Mouse (Mus musculus): ENCODE data around the gene Kcnmb3.

Gene Kcnmb3

GRCm38 (mm10) chr3:32495088-32495770 lies 3.2 kb upstream of the Kcnmb3 start:
- no peak for DNase-seq (ENCODE audit: low spot score in 2 of 2)

- no peak for DNase-seq (ENCODE audit: low spot score in 2 of 2)
These were observed 2.5 kb upstream of the Kcnmb3 start for GRCm38 (mm10) chr3:32494387-32495087.

GRCm38 (mm10) chr3:32490928-32491315 lies 1.1 kb downstream of the Kcnmb3 start:
- DNase-seq (ENCODE audit: low spot score in 2 of 2), result no peak

GRCm38 (mm10) chr3:32490076-32490927 lies 1.7 kb downstream of the Kcnmb3 start:
- no peak for DNase-seq (ENCODE audit: low spot score in 2 of 2)

- no peak for DNase-seq (ENCODE audit: low spot score in 2 of 2)
These were observed 3.9 kb downstream of the Kcnmb3 start for GRCm38 (mm10) chr3:32488172-32488571.

- no peak for DNase-seq (ENCODE audit: low spot score in 2 of 2)
These were observed 5.5 kb downstream of the Kcnmb3 start for GRCm38 (mm10) chr3:32486543-32486942.

- DNase-seq (ENCODE audit: low spot score in 2 of 2), result no peak
These were observed 9.0 kb downstream of the Kcnmb3 start for GRCm38 (mm10) chr3:32483035-32483434.

- DNase-seq (ENCODE audit: low spot score in 2 of 2), result no peak
These were observed 12.1 kb downstream of the Kcnmb3 start for GRCm38 (mm10) chr3:32479961-32480360.

GRCm38 (mm10) chr3:32473184-32473583 lies 18.8 kb downstream of the Kcnmb3 start:
- DNase-seq (ENCODE audit: low spot score in 2 of 2), result no peak

- no peak for DNase-seq (ENCODE audit: low spot score in 2 of 2)
These were observed 19.7 kb downstream of the Kcnmb3 start for GRCm38 (mm10) chr3:32472191-32472900.

GRCm38 (mm10) chr3:32471098-32471497 lies 20.9 kb downstream of the Kcnmb3 start:
- DNase-seq (ENCODE audit: low spot score in 2 of 2), result no peak

- no peak for DNase-seq (ENCODE audit: low spot score in 2 of 2)
These were observed 21.6 kb downstream of the Kcnmb3 start for GRCm38 (mm10) chr3:32470449-32470848.

- DNase-seq (ENCODE audit: low spot score in 2 of 2), result no peak
These were observed 23.6 kb downstream of the Kcnmb3 start for GRCm38 (mm10) chr3:32468411-32468810.

GRCm38 (mm10) chr3:32467321-32467720 lies 24.7 kb downstream of the Kcnmb3 start:
- no peak for DNase-seq (ENCODE audit: low spot score in 2 of 2)

- DNase-seq (ENCODE audit: low spot score in 2 of 2), result no peak
These were observed 32.3 kb downstream of the Kcnmb3 start for GRCm38 (mm10) chr3:32459777-32460176.

- DNase-seq (ENCODE audit: low spot score in 2 of 2), result no peak
These were observed 37.6 kb downstream of the Kcnmb3 start for GRCm38 (mm10) chr3:32454329-32455021.

GRCm38 (mm10) chr3:32441710-32442109 lies 50.3 kb downstream of the Kcnmb3 start:
- no peak for DNase-seq (ENCODE audit: low spot score in 2 of 2)

GRCm38 (mm10) chr3:32438716-32439115 lies 53.3 kb downstream of the Kcnmb3 start:
- no peak for DNase-seq (ENCODE audit: low spot score in 2 of 2)

- DNase-seq (ENCODE audit: low spot score in 2 of 2), result no peak
These were observed 54.2 kb downstream of the Kcnmb3 start for GRCm38 (mm10) chr3:32437820-32438219.

- DNase-seq (ENCODE audit: low spot score in 2 of 2), result no peak
These were observed 54.7 kb downstream of the Kcnmb3 start for GRCm38 (mm10) chr3:32437297-32437696.

GRCm38 (mm10) chr3:32436101-32436500 lies 55.9 kb downstream of the Kcnmb3 start:
- DNase-seq (ENCODE audit: low spot score in 2 of 2), result no peak

Measured in urinary bladder, postnatal 36 days (tissue).